Mouse (Mus musculus) layer of hippocampus, postnatal 25 days (tissue): ENCODE measurements around the gene Slc26a6. TPM values are rescaled to one million over a fixed set of nuclear protein-coding genes. Genes with fewer than 3 reads are reported as not detected.

Source experiments
- DNase-seq, 2 experiments: peaks; one replicate each; pipeline ENCODE4 v3.0.0; 2022; ENCODE audit warnings: mixed read lengths in 2 of 2, low spot score in 1 of 2; ENCODE audit errors: extremely low spot score in 1 of 2
- total RNA-seq, 2 experiments: library from RNA; stranded (reverse); gene quantifications; 2 replicates each; pipeline ENCODE4 v1.2.3; 2021

Gene Slc26a6
- total RNA-seq, result 10 to 100 TPM; 21.4 to 21.5 TPM

DNA sequence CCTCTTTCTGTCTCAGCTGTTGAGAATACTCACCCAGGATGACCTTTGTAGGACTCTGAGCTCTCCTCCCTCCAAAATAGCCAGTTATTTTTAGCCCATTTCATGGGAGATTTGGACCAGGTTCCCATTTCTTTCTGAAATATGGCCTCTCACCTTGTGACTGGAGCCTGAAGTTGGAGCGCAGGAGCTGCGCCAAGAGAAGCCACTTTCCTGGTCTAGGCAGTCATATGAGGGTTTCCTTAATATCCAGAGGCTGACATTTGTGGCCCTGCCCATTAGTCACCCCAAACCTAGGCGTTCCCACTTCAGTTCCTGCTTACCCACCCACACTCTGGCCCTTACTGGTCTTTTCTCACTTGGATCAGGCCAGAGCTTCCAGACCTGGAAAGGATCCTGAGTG is at the start of gene Slc26a6:
Slc26a6 (plus strand) TSS at position 308 of the 400 bp plus-strand sequence.
- no peak for DNase-seq

DNA sequence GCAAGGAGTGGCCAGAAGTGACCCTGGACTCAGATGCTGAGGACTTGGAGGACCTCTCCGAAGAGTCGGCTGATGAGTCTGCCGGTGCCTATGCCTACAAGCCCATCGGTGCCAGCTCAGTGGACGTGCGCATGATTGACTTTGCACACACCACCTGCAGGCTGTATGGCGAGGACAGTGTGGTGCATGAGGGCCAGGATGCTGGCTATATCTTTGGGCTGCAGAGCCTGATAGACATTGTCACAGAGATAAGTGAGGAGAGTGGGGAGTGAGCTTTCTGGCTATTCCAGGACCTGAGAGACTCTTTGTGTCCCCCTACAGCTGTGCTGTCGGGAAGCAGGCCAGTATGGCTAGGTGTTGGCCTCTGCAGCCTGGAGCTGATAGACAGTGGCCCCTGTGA is 47.3 kb upstream of the Slc26a6 start:
- DNase-seq, result no peak

GRCm38 (mm10) chr9:108806379-108806778 is 46.7 kb upstream of the Slc26a6 start:
- no peak for DNase-seq

DNA sequence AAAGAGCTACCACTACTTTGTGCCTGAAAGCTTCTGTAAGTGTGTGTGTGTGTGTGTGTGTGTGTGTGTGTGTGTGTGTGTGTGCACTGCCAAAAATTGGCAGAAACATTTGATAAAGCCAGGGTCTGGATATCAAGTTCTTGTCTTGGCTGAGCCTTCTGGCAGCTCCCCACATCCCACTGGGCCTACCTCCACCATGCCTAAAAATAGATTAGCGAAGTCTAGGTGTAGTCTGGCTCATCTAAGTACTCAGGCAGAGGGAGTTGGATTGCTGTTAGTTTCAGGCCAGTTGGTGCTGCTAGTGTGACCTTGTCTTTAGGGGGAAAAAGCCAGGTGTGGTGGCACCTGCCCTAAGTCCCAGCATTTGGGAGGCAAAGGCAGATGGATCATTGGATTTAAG is 46.3 kb upstream of the Slc26a6 start:
- no peak for DNase-seq

GRCm38 (mm10) chr9:108807674-108808073 is 45.4 kb upstream of the Slc26a6 start:
- DNase-seq, result no peak

DNA sequence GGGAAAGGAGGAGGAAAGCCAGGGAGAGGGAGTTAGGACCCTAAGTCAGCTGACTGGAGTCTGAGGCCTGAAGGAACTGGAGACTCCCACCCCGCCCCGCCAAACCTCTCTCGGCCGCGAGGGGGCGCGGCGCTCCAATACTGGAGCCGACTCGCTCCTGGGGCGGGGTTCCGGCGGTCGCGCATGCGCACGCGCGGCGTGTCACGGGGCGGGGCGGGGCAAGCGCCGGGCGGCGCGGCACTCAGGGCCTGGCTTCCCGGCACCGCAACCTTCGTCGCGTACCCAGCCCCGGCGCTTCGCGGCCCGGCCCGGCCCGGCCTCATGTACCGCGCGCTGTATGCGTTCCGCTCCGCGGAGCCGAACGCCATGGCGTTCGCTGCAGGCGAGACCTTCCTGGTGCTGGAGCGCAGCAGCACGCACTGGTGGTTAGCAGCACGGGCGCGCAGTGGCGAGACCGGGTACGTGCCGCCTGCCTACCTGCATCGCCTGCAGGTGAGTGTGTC is 44.9 kb upstream of the Slc26a6 start, which contains the start of gene Nckipsd:
Nckipsd (plus strand) TSS at position 206 of the 503 bp plus-strand sequence.
- peak; percentile 97 to 98 for DNase-seq

GRCm38 (mm10) chr9:108809188-108809587 is 43.9 kb upstream of the Slc26a6 start:
- no peak for DNase-seq

- DNase-seq, result no peak
These were observed 43.4 kb upstream of the Slc26a6 start for GRCm38 (mm10) chr9:108809723-108810122.

DNA sequence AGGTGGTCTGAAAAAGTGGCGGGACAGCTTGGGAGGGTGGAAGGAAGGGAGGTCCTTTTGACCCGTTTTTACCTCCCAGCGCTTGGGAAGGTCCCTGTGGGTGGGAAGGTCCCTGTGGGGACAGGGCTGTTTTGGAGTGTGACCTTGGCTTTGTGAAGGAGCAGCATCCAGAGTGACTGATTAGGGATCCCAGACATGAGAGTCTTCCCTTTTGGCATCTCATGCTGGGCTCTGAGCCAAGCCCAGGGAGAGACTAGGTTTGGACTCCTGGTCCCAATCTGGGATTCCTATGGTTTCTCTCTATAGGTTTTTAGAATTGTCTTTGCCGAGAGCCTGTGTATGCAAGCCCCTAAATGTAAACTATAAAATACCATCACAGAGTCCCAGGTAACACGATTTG is 42.6 kb upstream of the Slc26a6 start:
- DNase-seq, result no peak

GRCm38 (mm10) chr9:108815557-108815956 is 37.5 kb upstream of the Slc26a6 start:
- DNase-seq, result no peak

DNA sequence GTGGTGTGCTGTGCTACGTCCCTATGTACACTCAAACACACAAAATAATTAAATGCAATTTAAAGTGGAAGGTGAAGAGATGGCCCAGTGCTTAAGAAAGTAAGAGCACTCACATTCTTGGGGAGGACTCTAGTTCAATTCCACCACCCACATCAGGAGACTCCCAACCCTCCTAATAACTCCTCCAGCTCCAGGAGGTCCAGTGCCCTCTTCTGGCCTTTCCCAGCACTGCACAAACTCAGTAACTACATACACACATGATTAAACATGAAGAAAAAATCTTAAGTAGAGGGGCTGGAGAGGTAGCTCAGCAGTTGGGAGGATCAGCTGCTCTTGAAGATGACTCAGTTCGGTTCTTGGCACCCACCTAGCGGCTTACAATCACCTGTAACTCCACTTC is 33.6 kb upstream of the Slc26a6 start:
- DNase-seq, result peak in 1 of 2 experiments; percentile 75

DNA sequence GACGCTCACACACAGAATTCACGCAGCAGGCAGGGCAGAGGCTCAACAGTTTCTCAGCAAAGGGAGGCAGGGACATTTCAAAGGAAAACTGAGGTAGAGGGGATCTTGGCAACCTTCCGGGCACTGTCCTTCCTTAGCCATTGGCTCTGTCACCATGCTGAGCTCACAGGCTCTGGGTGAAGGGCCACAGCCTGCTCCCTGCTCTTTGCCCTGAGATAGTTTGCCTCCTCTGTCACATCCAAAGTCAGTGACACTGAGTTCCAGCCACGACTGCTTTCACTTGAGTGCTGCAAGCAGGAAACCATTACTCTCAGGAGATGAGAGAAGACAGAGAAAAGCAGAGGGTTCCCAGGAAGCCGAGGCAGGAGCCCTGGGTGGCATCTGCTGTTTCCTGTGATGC is 33.0 kb upstream of the Slc26a6 start:
- no peak for DNase-seq

- no peak for DNase-seq
These were observed 28.9 kb upstream of the Slc26a6 start for GRCm38 (mm10) chr9:108824144-108824685.

DNA sequence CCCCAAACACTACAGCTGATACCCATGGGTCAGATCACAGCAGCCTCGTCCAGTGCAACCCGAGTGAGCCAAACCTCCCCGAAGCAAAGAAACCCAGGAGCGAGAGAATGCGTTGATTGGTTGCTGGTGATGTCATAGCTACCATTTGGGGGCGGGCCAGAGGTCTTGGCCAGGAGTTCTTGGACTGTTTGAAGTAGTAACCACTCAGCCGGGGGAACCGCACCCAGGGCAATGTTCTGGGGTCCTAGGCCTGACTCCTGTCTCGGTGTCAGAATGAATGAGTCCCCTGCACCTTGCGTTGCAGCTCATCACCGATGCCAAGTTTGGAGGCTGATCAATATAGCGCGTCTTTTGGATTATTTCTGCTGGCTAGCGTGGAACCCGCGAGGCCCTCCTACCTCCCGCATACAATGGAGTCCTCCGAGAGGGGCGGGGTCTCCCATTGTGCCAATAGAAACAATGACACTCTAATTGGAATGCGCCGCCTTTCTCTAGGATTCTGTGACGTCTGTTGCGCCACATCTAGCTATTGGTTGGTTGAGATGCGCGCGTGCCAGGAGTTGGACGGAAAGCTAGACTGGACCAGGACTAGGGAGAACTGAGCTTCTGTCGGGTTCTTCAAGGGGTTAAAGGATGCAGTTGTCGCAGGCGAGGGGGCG is 28.2 kb upstream of the Slc26a6 start:
- peak; percentile 69 to 76 for DNase-seq

- DNase-seq, result peak; percentile 79 to 83
These were observed 27.0 kb upstream of the Slc26a6 start, which contains the start of gene Celsr3 for GRCm38 (mm10) chr9:108825820-108826699. Gene Celsr3, plus strand, starts transcription at chr9:108826320.

- peak; percentile 59 to 66 for DNase-seq
These were observed 26.3 kb upstream of the Slc26a6 start for GRCm38 (mm10) chr9:108826700-108827340.

DNA sequence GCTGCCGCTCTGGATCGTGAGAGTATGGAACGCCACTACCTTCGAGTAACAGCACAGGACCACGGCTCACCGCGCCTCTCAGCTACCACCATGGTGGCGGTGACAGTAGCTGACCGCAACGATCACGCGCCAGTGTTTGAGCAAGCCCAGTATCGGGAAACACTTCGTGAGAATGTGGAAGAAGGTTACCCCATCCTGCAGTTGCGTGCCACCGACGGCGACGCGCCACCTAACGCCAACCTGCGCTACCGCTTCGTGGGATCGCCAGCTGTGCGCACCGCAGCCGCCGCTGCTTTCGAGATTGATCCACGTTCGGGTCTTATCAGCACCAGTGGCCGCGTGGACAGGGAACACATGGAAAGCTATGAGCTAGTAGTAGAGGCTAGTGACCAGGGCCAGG is 25.6 kb upstream of the Slc26a6 start:
- no peak for DNase-seq

- DNase-seq, result no peak
These were observed 25.2 kb upstream of the Slc26a6 start for GRCm38 (mm10) chr9:108827906-108828305.

GRCm38 (mm10) chr9:108831637-108832036 is 21.4 kb upstream of the Slc26a6 start:
- DNase-seq, result no peak

- peak; percentile 49 to 51 for DNase-seq
These were observed 20.5 kb upstream of the Slc26a6 start for GRCm38 (mm10) chr9:108832390-108833108.
